Mouse (Mus musculus) erythroid progenitor cell, adult 5-6 weeks (primary cell): ENCODE data around the gene Vgll4. TPM values are rescaled to one million over a fixed set of nuclear protein-coding genes. Genes with fewer than 3 reads are reported as not detected.

ENCODE experiments used
- ATAC-seq: replicated peaks from 2 replicates; pipeline ENCODE4 v1.8.0; 2016; ENCODE audit warnings: moderate number of reproducible peaks, mild to moderate bottlenecking, moderate TSS enrichment, inconsistent platforms; ENCODE audit not compliant: poor library complexity, low FRiP score, severe bottlenecking
- total RNA-seq, 2 experiments: library from RNA; stranded (forward) in 1 of 2; stranded (reverse) in 1 of 2; fragments of 150-400 nt in 1 of 2; fragments of 186-747, 209-891 nt in 1 of 2; gene quantifications; 2 replicates each; pipeline versions ENCODE4 v1.2.3 to v1.2.4; 2015 to 2017; ENCODE audit warnings: low replicate concordance in 2 of 2

Vgll4 gene
- total RNA-seq, 2 experiments from 2014 or later: 3.3 to 6.7 TPM

DNA sequence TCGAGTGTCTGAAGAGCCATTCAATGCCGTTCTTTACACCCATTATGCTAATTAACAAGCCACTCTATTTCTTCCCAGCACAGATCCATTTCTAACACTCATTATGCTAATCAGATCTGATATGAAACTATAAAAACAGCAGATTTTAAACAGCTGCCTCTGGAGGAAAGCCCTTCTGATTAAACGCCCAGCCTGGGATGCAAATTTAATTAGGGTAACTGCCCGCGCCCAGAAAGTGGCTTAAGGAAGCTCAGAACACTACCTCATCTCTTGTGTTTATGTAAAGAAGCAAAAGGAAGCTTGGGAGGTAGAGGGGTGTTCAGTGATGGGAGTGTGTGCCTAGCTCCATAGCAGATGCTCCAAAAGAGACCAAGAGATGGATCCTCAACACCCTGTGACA lies 17.4 kb downstream of the Vgll4 start:
- ATAC-seq: no peak

DNA sequence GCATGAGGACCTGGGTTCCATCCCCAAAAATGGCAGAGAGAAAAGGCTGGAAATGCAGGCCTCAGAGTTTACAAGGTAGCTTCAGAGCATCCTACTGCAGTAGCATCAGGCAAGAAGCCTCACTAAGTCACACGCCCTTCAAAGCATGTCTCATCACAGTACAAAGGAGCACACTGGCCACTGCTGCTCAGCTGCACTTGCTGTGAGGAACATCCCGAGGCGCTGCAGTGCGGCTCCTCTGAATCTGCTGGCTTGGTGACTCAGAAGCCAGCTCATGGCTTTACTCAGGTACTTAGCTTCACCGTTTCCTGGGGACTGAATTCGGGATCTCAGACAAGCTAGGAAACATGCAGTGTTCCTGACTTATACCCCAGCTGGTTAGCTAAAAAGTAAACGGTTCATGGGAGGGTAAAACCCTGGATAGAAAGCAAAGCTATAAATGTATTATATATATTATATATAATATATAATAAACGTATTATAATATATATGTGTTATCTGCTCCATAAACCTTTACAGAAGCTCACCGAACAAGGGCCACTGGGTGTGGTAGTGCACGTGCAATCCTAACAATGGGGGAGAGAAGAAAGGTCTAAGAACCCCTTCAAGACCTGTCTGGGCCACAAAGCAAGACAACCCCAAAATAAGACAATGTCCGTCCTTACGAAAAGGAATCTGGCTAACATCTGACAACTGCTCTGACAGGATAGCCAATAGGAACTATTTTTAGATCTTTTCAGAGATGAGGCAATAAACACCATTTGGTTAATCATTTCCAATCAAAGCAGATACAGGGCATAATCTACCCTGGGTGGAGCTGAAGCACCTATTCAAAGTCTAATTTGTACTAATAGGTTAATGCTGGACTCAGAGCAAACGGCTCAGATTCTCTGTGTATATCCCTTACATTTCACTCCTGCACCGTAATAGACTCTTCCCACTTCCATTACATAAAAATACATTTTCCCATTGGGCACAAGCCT lies 25.0 kb downstream of the Vgll4 start:
- ATAC-seq: no peak

DNA sequence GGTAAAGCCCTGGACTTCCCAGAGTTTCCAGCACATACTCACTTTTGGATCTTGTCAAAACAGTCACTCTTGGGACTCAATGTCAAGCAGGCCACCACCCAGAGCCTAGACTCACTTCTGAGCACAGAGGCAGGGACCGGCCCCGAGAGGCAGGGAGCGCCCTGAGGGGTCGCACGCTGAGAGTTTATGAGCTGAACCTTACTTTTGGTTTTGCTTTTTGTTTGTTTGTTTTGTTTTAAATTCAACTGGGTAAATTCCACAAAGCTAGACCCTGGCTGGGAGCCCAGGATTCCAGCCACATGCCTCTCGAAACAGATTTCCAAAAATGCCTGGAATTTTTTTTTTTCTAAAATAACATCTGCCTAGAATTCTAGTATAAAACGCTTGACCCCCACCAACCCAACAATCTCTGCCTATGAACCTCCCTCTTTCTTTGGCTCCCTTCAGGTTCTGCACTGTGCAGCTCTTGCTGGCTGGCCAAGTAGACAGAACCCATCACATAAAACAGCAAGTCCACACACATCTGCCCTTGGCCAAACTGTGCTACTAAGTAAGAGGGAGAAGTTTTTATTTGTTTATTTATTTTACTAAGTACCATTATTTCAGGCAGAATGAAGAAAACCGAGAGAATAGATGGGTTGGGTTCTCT lies 28.5 kb downstream of the Vgll4 start:
- no peak for ATAC-seq

DNA sequence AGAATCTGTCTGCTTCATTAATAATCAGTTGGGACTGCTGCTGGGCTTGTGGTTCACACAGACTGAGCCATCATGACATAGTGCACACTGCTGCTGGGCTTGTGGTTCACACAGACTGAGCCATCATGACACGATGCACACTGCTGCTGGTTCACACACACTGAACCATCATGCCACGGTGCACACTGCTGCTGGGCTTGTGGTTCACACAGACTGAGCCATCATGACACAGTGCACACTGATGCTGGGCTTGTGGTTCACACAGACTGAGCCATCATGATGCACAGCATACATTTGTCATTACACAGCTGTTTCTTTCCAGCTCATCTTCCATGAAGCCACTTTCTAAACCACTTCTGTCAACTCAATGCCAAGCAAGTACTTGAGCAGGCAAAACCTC lies 30.1 kb downstream of the Vgll4 start:
- ATAC-seq: no peak

DNA sequence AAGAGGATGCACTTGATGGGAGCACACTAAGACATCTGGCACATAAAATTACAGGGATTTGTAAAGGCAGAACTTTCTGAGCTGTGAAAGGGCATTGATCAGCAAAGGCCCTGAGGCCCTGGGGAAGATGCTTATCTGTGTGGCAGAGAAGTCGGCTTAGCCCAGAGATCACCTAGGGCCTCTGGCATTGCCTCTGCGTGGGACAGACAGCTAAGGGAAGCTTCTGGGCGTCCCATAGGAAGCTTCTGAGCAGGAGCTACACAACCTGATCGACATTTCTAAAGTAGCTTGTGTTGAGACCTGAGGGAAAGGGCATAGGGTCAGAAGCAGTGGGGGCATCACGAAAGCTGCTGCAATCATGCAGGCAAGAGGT lies 32.9 kb downstream of the Vgll4 start:
- no peak for ATAC-seq

DNA sequence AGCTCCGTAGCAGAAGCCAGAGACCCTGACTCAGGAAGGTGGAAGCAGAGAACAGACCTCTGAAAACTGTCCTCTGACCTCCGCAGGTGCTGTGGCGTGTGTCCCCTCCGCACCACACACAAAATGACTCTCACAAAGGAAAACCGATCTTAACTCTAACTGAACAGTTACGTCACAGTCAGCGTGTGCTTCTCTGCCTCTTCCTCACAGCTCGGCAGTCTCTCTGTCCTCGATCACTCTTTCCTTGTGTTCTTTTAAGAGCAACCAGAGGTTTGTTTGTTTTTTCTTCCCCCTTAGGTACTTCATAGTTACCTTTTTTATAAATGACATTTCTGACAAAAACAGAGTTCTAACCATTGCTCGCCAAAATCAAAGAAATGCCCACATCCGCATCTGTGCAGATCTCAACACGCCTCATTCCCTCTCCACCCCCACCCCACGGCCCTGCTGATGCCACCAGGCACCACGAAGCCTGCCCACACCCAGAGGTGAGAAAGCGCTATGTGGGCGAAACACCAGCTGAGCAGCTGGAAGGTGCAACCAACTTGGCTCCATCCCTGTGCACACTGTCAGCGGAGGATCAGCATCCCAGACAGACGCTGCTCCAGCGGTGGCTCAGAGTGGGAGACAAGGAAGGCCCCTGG lies 33.4 kb downstream of the Vgll4 start:
- ATAC-seq: no peak

DNA sequence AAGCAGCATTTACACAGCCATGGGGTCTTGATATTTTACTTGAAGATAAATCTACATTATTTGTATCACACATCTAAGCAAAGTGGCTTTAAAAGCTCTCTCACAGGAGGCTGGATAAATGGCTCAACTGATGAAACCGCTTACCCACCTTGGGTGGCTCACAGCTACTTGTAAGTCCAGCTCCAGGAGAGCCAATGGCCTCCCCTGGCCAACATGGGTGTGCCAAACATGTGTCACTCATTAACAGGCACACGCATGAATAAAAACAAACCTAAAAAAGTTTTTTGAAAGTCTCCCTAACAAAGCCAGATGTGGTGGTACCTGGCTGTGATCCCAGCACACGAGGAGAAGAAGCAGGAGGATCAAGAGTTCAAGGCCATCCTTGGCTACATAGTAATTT lies 34.4 kb downstream of the Vgll4 start:
- ATAC-seq: no peak

DNA sequence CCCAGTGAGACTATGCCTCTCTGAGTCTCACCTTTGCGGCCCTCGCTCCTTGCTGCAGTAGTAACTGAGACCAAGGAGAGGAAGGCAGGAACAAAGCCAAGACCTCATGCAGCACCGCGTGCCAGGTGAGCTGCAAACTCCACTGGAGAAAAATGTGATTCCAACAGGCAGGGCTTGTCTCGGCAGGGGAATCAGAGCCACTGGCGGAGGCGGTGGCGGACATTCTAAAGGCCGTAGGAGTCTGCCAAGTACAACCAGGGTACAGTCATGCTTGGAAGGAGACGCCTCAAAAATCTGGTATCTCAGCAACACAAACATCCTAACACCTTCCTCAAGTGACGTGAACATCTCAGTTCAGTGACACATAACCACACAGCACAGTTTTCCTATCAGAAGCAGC lies 35.7 kb downstream of the Vgll4 start:
- no peak for ATAC-seq

DNA sequence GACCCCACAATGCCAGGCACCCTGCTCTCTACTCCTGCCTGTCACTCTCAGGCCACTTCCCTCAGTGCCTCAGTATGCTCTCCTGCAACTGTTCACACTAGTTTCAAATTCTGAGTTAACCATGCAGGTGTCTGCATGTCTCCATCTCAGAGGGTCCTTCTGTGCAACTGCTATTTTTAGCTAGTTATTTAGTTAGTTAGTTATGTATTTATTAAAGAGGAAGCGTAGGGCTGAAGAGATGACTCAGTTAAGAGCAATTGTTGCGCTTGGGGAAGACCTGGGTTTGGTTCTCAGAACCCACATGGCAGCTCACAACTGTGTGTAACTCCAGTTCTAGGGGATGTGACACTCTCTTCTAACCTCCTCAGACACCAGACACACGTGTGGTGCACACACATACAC lies 36.8 kb downstream of the Vgll4 start:
- ATAC-seq: no peak

DNA sequence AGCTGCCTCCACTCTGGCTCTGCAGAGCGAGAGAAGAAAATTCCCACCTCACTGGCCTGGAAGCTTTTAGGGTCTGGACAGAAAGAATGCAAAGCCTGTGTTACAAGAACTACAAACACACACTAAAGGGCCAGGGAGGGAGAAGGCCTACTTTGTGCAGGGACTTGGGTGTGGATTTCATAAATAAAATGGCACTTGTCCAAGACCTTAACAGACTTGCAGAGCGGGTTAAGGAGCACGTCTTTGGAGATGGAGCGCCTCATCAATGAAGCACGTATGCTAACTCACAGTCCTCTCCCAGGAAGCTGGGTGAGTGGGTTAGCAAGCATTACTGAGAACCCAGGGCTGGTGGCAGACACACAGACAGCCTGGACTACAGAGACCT lies 37.7 kb downstream of the Vgll4 start:
- ATAC-seq: no peak

DNA sequence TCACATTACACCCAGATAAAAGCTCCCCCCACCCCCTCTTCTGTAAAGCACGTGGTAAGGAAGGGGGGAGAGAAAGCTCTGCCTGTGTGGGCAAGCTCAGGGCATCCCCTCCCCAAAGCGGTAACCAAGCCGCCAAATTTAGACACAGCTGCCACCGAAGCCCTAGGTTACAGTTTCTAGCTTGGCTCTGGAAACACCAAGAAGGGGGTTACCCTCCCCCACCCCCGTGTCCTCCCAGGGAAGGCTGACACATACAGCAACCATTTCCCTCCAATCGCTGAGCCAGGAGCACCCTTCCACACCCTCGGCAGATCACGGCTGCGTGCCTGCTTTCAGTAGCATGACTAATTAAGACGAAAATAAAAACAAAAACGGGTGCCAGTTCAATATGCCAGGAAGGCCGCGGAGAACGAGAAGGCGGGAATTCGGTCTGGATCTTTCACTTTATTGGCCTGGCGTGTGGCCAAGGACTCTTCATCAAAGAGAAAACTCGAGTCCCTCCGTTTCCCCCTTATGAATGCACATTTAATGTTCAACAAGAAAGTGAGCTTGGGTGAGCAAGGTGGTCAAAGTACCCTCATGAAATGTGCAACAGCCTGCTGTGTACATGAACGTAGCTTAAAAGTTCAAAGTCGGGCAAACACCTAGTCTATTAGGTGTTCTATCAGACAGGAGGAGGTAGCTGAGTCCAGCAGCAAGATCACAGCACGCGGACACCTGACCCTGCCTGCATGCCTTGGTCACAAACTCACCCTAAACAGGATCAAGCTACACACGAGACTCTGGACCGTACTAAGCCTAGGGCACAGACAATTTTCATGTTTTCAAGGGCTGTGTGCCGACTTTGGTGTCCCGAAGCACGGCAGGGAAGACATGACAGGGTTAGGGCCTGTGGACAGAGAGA lies 38.3 kb downstream of the Vgll4 start:
- no peak for ATAC-seq

DNA sequence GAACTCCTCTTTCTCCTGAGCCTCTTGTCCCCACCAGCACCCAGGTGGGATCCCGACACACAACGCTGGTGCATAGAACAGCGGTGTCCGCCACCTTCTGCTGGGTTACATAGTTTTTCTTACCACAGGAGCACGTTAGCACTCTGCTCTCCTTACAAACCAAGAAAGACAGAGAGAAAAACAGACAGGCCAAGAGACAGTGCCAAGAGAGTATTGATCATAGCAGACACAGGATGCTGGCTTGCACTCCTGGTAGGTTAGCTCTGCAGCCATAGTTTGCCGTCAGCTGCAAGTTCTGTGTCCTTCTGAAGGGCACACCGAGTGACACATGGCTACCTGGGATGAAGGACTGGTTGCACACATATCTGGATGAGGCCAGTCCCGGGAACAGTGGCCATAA lies 39.1 kb downstream of the Vgll4 start:
- no peak for ATAC-seq

DNA sequence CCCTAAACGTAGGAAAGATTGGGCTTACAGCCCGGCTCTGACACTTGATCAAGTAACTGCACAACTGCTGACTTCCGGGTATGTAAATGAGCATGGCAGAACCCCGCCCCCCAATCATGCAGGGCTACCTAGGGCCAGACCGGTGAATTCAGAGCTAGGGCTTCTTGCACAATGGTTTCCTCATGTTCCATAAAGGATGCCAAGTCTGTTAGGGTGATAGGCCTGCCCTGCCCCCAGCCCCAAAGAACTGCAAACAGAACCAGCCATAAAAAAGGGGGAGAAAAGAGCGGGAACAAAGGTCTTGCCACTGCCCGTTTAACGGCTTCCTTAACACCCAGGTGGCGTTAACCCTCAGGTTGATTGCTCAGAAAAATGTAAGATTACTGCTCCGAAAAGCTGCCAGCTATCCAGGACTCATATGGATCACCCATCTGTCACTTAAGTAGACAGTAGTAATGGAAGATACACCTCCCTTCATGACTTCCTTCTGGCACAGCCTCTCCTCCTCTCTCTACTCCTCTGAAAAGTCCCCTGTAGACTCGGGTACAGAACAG lies 39.7 kb downstream of the Vgll4 start:
- ATAC-seq: 0 out of 2 replicates have a peak, but pooled peaks have one; percentile 52

DNA sequence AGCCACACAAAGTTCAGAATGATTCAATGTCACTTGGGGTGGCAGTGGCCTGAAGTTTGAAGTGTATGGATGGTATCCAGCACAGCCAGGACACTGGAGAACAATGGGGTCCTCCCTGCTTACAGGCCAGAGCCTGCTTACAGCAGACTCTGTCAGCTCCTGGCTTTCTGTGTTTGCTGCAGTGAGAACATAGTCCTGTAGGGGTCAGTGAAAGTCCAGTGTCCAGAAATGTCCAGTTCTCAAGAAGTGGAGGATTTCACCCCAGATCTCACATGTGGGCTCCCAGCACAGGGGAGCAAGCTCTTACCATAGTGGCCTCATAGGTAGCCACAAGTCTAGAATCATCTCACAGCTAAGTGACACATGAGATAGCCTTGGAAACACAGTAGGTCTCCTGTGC lies 40.4 kb downstream of the Vgll4 start:
- no peak for ATAC-seq

DNA sequence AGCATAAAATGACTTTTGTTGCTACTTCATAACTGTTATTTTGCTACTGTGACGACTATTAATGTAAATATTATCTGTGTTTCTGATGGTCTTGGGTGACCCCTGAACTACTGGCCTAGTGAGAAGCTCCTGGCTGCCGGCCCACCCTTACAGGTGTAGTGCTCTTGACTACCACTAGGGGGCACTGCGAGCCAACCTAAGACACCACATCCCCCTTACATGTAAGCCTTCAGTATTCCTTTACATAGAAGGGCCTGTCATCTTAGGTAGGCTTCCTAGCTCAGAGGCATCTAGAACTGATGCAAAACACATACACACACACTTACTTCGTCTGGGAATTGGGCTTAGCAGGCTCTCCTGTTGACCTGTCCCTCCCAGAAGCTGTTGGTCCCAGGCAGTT lies 41.3 kb downstream of the Vgll4 start:
- peak; percentile 62; the same call in 1 of the 2 replicates for ATAC-seq

DNA sequence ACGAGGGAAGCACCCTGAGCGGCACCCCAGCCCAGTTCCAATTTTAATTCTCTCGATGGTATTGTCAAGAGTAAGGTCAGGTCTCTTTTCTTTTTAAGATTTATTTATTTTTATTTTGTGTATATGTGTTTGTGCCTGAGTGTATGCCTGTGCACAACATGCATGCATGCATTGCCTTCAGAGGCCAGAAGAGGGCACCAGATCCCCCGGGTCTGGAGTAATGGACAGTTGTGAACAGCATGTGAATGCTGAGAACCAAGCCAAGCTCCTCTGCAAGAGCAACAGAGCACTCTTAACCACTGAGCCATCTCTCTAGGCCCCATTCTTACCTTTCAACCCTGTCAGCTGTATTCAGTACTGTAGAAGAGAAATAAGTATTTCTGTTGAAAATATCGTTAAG lies 42.4 kb downstream of the Vgll4 start:
- ATAC-seq: 0 out of 2 replicates have a peak, but pooled peaks have one; percentile 33

DNA sequence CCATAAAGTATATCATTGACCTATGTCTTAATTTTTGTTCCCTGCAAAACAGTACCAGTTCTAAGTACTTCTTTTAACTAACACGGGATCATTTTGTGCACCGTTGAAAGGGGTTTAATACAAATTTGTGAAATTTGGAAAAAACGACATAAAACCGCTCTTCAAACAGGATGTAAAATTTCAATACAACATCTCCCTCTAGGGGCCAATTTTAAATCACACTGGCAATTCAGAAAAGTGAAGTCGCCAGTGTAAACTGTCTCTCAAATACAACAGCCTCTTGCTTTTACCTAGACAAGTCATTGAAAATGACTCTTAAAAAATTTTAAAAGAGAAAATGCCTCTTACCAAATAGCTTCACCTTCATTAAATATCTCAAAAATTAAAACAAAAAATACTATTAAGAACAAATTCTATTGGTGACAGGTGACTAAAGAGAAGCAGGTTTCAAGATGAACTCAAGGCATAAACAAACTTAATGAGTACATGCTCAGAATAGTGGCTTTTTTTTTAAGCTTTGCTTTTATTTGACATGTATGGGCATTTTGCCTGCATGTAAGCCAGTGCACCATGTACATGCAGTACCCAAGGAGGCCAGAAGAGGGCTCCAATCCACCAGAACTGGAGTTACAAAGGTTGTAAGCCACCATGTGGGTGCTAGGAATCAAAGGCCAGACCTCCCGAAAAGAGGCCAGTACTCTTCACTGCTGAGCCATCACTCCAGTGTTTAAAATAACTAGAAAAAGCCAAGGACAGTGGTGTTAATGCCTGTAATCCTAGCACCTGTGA lies 43.2 kb downstream of the Vgll4 start:
- ATAC-seq: no peak

DNA sequence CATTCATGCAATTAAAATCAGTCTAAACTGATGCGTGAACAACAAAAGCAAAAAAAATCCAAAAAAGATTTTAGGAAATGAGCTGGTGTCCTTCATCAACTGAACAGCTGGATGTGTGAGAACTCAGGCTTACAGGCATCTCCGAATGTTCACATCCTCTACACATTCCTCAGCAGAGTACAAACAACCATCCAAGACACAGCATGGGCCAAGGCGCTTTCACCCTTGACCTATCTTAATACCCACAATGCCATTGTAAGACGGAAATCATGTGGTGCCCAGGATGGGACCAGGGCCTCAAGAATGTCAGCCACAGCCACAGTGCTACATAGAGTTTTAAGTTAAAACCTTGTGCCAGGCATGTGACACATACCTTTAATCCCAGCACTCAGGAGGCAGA lies 44.6 kb downstream of the Vgll4 start:
- no peak for ATAC-seq
